Mouse (Mus musculus): Measurements from ENCODE around the gene Pgpep1l. TPM values are rescaled to one million over a fixed set of nuclear protein-coding genes. Genes with fewer than 3 reads are reported as not detected.
A peak's percentile ranks its signal among the peaks of the same experiment; 100 is the strongest.

Gene Pgpep1l
- polyA plus RNA-seq, 1 experiment, result 0.22 TPM

- no peak overlapping the region for H3K4me2 ChIP-seq (ENCODE audit: low read depth)
- H3ac ChIP-seq (ENCODE audit: control insufficient read depth, insufficient read length), result no peak overlapping the region
- H3K4me3 ChIP-seq, result no peak overlapping the region
- no peaks in the 10 kb centered on the region for H3K36me3 ChIP-seq (ENCODE audit: control insufficient read depth, insufficient read depth)
- H3K27me3 ChIP-seq (ENCODE audit: control insufficient read depth, insufficient read depth, insufficient read length), result no peaks in the 10 kb centered on the region
- no peak for TF ChIP-seq POLR2A (IDR thresholded peaks at IDR 0.05; ENCODE audit: insufficient read length, low read depth)
- no peak for TF ChIP-seq USF1 (IDR thresholded peaks at IDR 0.05; ENCODE audit: low read depth)
- TF ChIP-seq TCF3 (IDR thresholded peaks at IDR 0.05; ENCODE audit: insufficient read length, low read depth), result no peak
- TF ChIP-seq MYOG (IDR thresholded peaks at IDR 0.05; ENCODE audit: control insufficient read depth in 1 of 3, insufficient read depth in 1 of 3, insufficient read length in 2 of 3, low read depth in 2 of 3), result no peak
- TF ChIP-seq POLR2AphosphoS2 (IDR thresholded peaks at IDR 0.05; ENCODE audit: insufficient read length, low read depth), result no peak
- no peak for TF ChIP-seq TCF12 (IDR thresholded peaks at IDR 0.05; ENCODE audit: insufficient read depth, poor library complexity, severe bottlenecking)
- no peak for TF ChIP-seq REST (IDR thresholded peaks at IDR 0.05; ENCODE audit: insufficient read depth, insufficient read length)
- TF ChIP-seq SRF (IDR thresholded peaks at IDR 0.05; ENCODE audit: control insufficient read depth, insufficient read length, low read depth), result no peak
- no peak for TF ChIP-seq MAX (IDR thresholded peaks at IDR 0.05; ENCODE audit: low read depth)
- TF ChIP-seq E2F4 (IDR thresholded peaks at IDR 0.05; ENCODE audit: insufficient read depth), result no peak
- no peak for TF ChIP-seq MYOD1 (IDR thresholded peaks at IDR 0.05; ENCODE audit: control insufficient read depth in 1 of 3, insufficient read length in 2 of 3, low read depth in 2 of 3)
- no peak for TF ChIP-seq CEBPB (IDR thresholded peaks at IDR 0.05; ENCODE audit: insufficient read depth, poor library complexity, severe bottlenecking)
- H3K79me2 ChIP-seq (ENCODE audit: control insufficient read depth, insufficient read depth), result no peaks in the 10 kb centered on the region
These were observed 6.5 kb upstream of the Pgpep1l start for GRCm38 (mm10) chr7:68270551-68270950.

GRCm38 (mm10) chr7:68266691-68267090, 2.7 kb upstream of the Pgpep1l start:
- Histone ChIP-seq H3K4me2 (ENCODE audit: low read depth) (peak overlapping the region; percentile 72), H3K36me3 (ENCODE audit: control insufficient read depth, insufficient read depth) (no peaks in the 10 kb centered on the region), H3K79me2 (ENCODE audit: control insufficient read depth, insufficient read depth) (no peaks in the 10 kb centered on the region), H3K4me3 (no peak overlapping the region), H3ac (ENCODE audit: control insufficient read depth, insufficient read length) (no peak overlapping the region), H3K27me3 (ENCODE audit: control insufficient read depth, insufficient read depth, insufficient read length) (no peaks in the 10 kb centered on the region)
- TF ChIP-seq CEBPB (IDR thresholded peaks at IDR 0.05; ENCODE audit: insufficient read depth, poor library complexity, severe bottlenecking) (peak; percentile 52; the same call in 1 of the 2 replicates), E2F4 (IDR thresholded peaks at IDR 0.05; ENCODE audit: insufficient read depth) (no peak), MYOD1 (IDR thresholded peaks at IDR 0.05; ENCODE audit: control insufficient read depth in 1 of 3, insufficient read length in 2 of 3, low read depth in 2 of 3) (peak in 2 of 3 experiments; percentile 14 to 42), MYOG (IDR thresholded peaks at IDR 0.05; ENCODE audit: control insufficient read depth in 1 of 3, insufficient read depth in 1 of 3, insufficient read length in 2 of 3, low read depth in 2 of 3) (no peak)

- no peaks in the 10 kb centered on the region for H3K79me2 ChIP-seq (ENCODE audit: control insufficient read depth, insufficient read depth)
- H3K36me3 ChIP-seq (ENCODE audit: control insufficient read depth, insufficient read depth), result no peaks in the 10 kb centered on the region
- H3K4me3 ChIP-seq, result no peak overlapping the region
- no peak overlapping the region for H3K4me2 ChIP-seq (ENCODE audit: low read depth)
- no peak overlapping the region for H3ac ChIP-seq (ENCODE audit: control insufficient read depth, insufficient read length)
- TF ChIP-seq MYOD1 (IDR thresholded peaks at IDR 0.05; ENCODE audit: control insufficient read depth in 1 of 3, insufficient read length in 2 of 3, low read depth in 2 of 3) (no peak), POLR2A (IDR thresholded peaks at IDR 0.05; ENCODE audit: insufficient read length, low read depth) (no peak), TCF3 (IDR thresholded peaks at IDR 0.05; ENCODE audit: insufficient read length, low read depth) (no peak), E2F4 (IDR thresholded peaks at IDR 0.05; ENCODE audit: insufficient read depth) (no peak)
- no peaks in the 10 kb centered on the region for H3K27me3 ChIP-seq (ENCODE audit: control insufficient read depth, insufficient read depth, insufficient read length)
These were observed 1.4 kb upstream of the Pgpep1l start for GRCm38 (mm10) chr7:68265391-68265790.

- H3K36me3 ChIP-seq (ENCODE audit: control insufficient read depth, insufficient read depth), result no peaks in the 10 kb centered on the region
- no peak overlapping the region for H3ac ChIP-seq (ENCODE audit: control insufficient read depth, insufficient read length)
- H3K4me3 ChIP-seq, result no peak overlapping the region
- peak overlapping the region; percentile 37 for H3K4me2 ChIP-seq (ENCODE audit: low read depth)
- TF ChIP-seq MYOG (IDR thresholded peaks at IDR 0.05; ENCODE audit: control insufficient read depth in 1 of 3, insufficient read depth in 1 of 3, insufficient read length in 2 of 3, low read depth in 2 of 3) (peak in 2 of 3 experiments; percentile 83 to 84), MAX (IDR thresholded peaks at IDR 0.05; ENCODE audit: low read depth) (no peak), USF1 (IDR thresholded peaks at IDR 0.05; ENCODE audit: low read depth) (no peak), SRF (IDR thresholded peaks at IDR 0.05; ENCODE audit: control insufficient read depth, insufficient read length, low read depth) (no peak), TCF12 (IDR thresholded peaks at IDR 0.05; ENCODE audit: insufficient read depth, poor library complexity, severe bottlenecking) (peak; percentile 38), MYOD1 (IDR thresholded peaks at IDR 0.05; ENCODE audit: control insufficient read depth in 1 of 3, insufficient read length in 2 of 3, low read depth in 2 of 3) (peak in 2 of 3 experiments; percentile 83 to 94), POLR2A (IDR thresholded peaks at IDR 0.05; ENCODE audit: insufficient read length, low read depth) (peak; percentile 23), TCF3 (IDR thresholded peaks at IDR 0.05; ENCODE audit: insufficient read length, low read depth) (peak; percentile 27), POLR2AphosphoS2 (IDR thresholded peaks at IDR 0.05; ENCODE audit: insufficient read length, low read depth) (no peak), CEBPB (IDR thresholded peaks at IDR 0.05; ENCODE audit: insufficient read depth, poor library complexity, severe bottlenecking) (no peak), REST (IDR thresholded peaks at IDR 0.05; ENCODE audit: insufficient read depth, insufficient read length) (no peak), E2F4 (IDR thresholded peaks at IDR 0.05; ENCODE audit: insufficient read depth) (no peak)
- no peaks in the 10 kb centered on the region for H3K27me3 ChIP-seq (ENCODE audit: control insufficient read depth, insufficient read depth, insufficient read length)
- no peaks in the 10 kb centered on the region for H3K79me2 ChIP-seq (ENCODE audit: control insufficient read depth, insufficient read depth)
These were observed 498 bp upstream of the Pgpep1l start for GRCm38 (mm10) chr7:68264531-68264930.

- Histone ChIP-seq H3ac (ENCODE audit: control insufficient read depth, insufficient read length) (no peak overlapping the region), H3K27me3 (ENCODE audit: control insufficient read depth, insufficient read depth, insufficient read length) (no peaks in the 10 kb centered on the region), H3K4me3 (no peak overlapping the region), H3K79me2 (ENCODE audit: control insufficient read depth, insufficient read depth) (no peaks in the 10 kb centered on the region), H3K36me3 (ENCODE audit: control insufficient read depth, insufficient read depth) (no peaks in the 10 kb centered on the region), H3K4me2 (ENCODE audit: low read depth) (peak overlapping the region; percentile 37)
- TF ChIP-seq MYOD1 (IDR thresholded peaks at IDR 0.05; ENCODE audit: control insufficient read depth in 1 of 3, insufficient read length in 2 of 3, low read depth in 2 of 3), result peak; percentile 82 to 97 (median 90)
- TF ChIP-seq MAX (IDR thresholded peaks at IDR 0.05; ENCODE audit: low read depth), result no peak
- TF ChIP-seq TCF3 (IDR thresholded peaks at IDR 0.05; ENCODE audit: insufficient read length, low read depth), result peak; percentile 80
- no peak for TF ChIP-seq USF1 (IDR thresholded peaks at IDR 0.05; ENCODE audit: low read depth)
- TF ChIP-seq SRF (IDR thresholded peaks at IDR 0.05; ENCODE audit: control insufficient read depth, insufficient read length, low read depth), result no peak
- no peak for TF ChIP-seq CEBPB (IDR thresholded peaks at IDR 0.05; ENCODE audit: insufficient read depth, poor library complexity, severe bottlenecking)
- no peak for TF ChIP-seq E2F4 (IDR thresholded peaks at IDR 0.05; ENCODE audit: insufficient read depth)
- no peak for TF ChIP-seq POLR2AphosphoS2 (IDR thresholded peaks at IDR 0.05; ENCODE audit: insufficient read length, low read depth)
- no peak for TF ChIP-seq POLR2A (IDR thresholded peaks at IDR 0.05; ENCODE audit: insufficient read length, low read depth)
- no peak for TF ChIP-seq REST (IDR thresholded peaks at IDR 0.05; ENCODE audit: insufficient read depth, insufficient read length)
- TF ChIP-seq MYOG (IDR thresholded peaks at IDR 0.05; ENCODE audit: control insufficient read depth in 1 of 3, insufficient read depth in 1 of 3, insufficient read length in 2 of 3, low read depth in 2 of 3), result peak; percentile 74 to 95 (median 86)
- peak; percentile 91 for TF ChIP-seq TCF12 (IDR thresholded peaks at IDR 0.05; ENCODE audit: insufficient read depth, poor library complexity, severe bottlenecking)
These were observed 546 bp downstream of the Pgpep1l start for GRCm38 (mm10) chr7:68263346-68264027.
